ENCODE assay signal across 8 mouse cellular contexts in the genomic region with DNA sequence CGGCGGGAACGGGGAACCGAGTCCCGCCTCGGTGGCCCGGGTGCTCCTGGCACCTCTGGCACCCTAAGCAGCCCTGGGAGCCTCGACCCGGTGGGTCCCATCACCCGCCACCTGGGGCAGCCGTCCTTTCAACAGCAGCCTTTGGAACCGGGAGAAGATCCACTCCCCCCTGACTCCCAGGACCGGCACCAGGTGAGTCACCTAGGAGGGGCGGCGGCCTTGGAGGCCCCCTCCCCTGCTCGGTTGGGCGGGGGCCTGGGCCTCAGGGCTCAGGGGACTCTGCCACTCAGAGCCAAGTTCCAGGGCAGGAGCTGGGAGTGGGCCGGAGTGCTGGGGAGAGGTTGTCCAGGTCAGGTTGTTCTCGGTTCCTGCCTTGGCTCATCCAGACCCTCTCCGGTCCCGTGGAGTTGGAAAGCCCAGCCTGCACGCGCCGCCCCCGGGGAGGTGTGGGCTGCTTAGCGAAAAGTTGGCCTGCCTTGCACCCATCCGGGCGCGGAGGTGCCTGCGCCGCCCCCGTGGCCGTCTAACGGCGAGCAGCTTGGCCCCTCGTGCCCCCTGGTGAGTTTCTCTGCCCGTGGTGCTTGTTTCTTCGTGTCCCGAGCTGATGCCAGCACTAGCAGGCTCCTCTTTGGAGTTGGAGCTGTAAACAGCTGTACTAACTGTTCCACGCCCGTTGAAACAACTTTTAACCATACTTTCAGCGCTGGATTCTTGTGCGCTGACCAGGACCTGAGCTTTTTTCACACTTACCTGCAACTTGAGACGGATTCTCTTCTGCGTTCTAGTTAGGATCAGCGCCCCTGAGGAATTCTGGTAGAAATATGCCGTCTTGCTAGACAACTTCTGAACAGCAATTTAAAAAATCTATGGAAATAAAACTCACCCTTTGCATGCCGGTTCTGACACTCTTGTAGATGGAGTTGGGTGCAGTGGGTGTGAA. TPM values are rescaled to one million over a fixed set of nuclear protein-coding genes. Genes with fewer than 3 reads are reported as not detected.
DNase-seq lines count a peak whose midpoint lies in the region; ATAC-seq and TF ChIP-seq lines count a peak whose summit lies in the region.

No protein-coding gene starts in this region.

- TF ChIP-seq CTCF in kidney, adult 2 months (conservative IDR thresholded peaks at IDR 0.05; ENCODE audit: insufficient read depth, insufficient read length, low read depth, low read length), result no peak
- TF ChIP-seq CTCF in lung, adult 2 months (IDR thresholded peaks at IDR 0.05; ENCODE audit: insufficient read depth, low read length), result no peak

- no peaks in the 10 kb centered on the region for H3K36me3 ChIP-seq in kidney, adult 2 months (ENCODE audit: control insufficient read depth, insufficient read depth, low read length)
- no peaks in the 10 kb centered on the region for H3K36me3 ChIP-seq in neural tube, embryonic 15.5 days

- peak overlapping the region; percentile 69 for H3K4me3 ChIP-seq in kidney, adult 2 months (ENCODE audit: insufficient read depth, low read depth, low read length)
- H3K4me3 ChIP-seq in lung, adult 2 months (replicated peaks; ENCODE audit: extremely low read depth, low read depth, low read length), result peak overlapping the region; percentile 60
- H3K4me3 ChIP-seq in neural tube, embryonic 15.5 days (replicated peaks), result peak overlapping the region; percentile 53

- TF ChIP-seq POLR2A in kidney, adult 2 months (IDR thresholded peaks at IDR 0.05; ENCODE audit: low read depth, low read length), result no peak
- TF ChIP-seq POLR2A in lung, adult 2 months (IDR thresholded peaks at IDR 0.05; ENCODE audit: borderline replicate concordance, extremely low read depth, low read depth, low read length), result no peak

- H3K27ac ChIP-seq in kidney, adult 2 months (ENCODE audit: insufficient read depth, low read depth, low read length), result no peak overlapping the region
- no peak overlapping the region for H3K27ac ChIP-seq in neural tube, embryonic 15.5 days (replicated peaks)

- no peaks in the 10 kb centered on the region for H3K9me3 ChIP-seq in neural tube, embryonic 15.5 days (replicated peaks)

- WGBS in kidney, adult 2 months, result 1% methylated on average over 48 of the region's 48 CpGs
- 24% methylated on average over 48 of the region's 48 CpGs for WGBS in lung, adult 2 months
- WGBS in neural tube, embryonic 15.5 days, result 23% methylated on average over 48 of the region's 48 CpGs

- ATAC-seq in neural tube, embryonic 15.5 days (ENCODE audit: low FRiP score), result no peak
- ATAC-seq in inflammation-experienced regulatory T-cells, adult 6 months, result no peak

- H3K4me1 ChIP-seq in kidney, adult 2 months (ENCODE audit: control insufficient read depth, insufficient read depth, low read length), result no peaks in the 10 kb centered on the region
- H3K4me1 ChIP-seq in lung, adult 2 months (ENCODE audit: control insufficient read depth, insufficient read depth, low read length), result no peaks in the 10 kb centered on the region
- peaks cover 9% of the 10 kb centered on the region; the same call in 1 of the 2 replicates for H3K4me1 ChIP-seq in neural tube, embryonic 15.5 days

- H3K27me3 ChIP-seq in kidney, adult 2 months (replicated peaks; ENCODE audit: control insufficient read depth, insufficient read depth, low read length), result no peaks in the 10 kb centered on the region
- peaks cover 2% of the 10 kb centered on the region; the same call in 1 of the 2 replicates for H3K27me3 ChIP-seq in neural tube, embryonic 15.5 days (replicated peaks)

- H3K4me2 ChIP-seq in neural tube, embryonic 15.5 days, result peak overlapping the region; percentile 84

- peak; percentile 3 to 16 for DNase-seq in urinary bladder, adult 18-20 months (ENCODE audit: low spot score in 2 of 2)
- no peak for DNase-seq in urinary bladder, postnatal 10 days (ENCODE audit: low spot score)
- peak; percentile 23 for DNase-seq in embryo, embryonic 9.5 days (ENCODE audit: extremely low spot score)
- peak; percentile 3 to 14 for DNase-seq in heart, adult 9 months (ENCODE audit: low spot score in 2 of 2)
- peak; percentile 17 for DNase-seq in kidney, adult 2 months
- peak; percentile 14 for DNase-seq in lung, adult 2 months

- peak overlapping the region; percentile 51 for H3K9ac ChIP-seq in neural tube, embryonic 15.5 days (replicated peaks)

RNA-seq across cellular contexts. Expression of a gene that starts 0.8 kb away (rescaled TPM):
- 0.79 and 0.97 TPM in 2 replicates for polyA plus RNA-seq in kidney, adult 2 months (2012; rRNA removed)
- 1.4 and 1.6 TPM in 2 replicates for polyA plus RNA-seq in lung, adult 2 months (2012; rRNA removed)
- polyA plus RNA-seq in neural tube, embryonic 15.5 days (2015; fragmentation: Nextera tagmentation; extraction: Ambion mirVana), result 1.8 TPM in 2 replicates
- polyA plus RNA-seq in inflammation-experienced regulatory T-cells, adult 6 months (2017; shearing (Covaris generic)), result not detected
